Mouse (Mus musculus): ENCODE data around the gene Prr29.

GRCm38 (mm10) chr11:106373998-106374397 lies 8.7 kb downstream of the Prr29 start:
- TF ChIP-seq POLR2A (IDR thresholded peaks at IDR 0.05; ENCODE audit: control insufficient read depth in 1 of 2, insufficient read depth in 1 of 2, low read depth in 1 of 2, low read length in 2 of 2, poor library complexity in 1 of 2) (no peak), MEF2A (IDR thresholded peaks at IDR 0.05; ENCODE audit: extremely low read depth, insufficient replicate concordance, low read depth, low read length, poor library complexity, severe bottlenecking) (no peak), MAZ (IDR thresholded peaks at IDR 0.05; ENCODE audit: low read depth, low read length) (no peak), CTCF (IDR thresholded peaks at IDR 0.05 in 2 of 3, conservative IDR thresholded peaks at IDR 0.05 in 1 of 3; ENCODE audit: control insufficient read depth in 1 of 3, insufficient read depth in 1 of 3, low read depth in 2 of 3, low read length in 3 of 3, poor library complexity in 1 of 3, severe bottlenecking in 1 of 3) (no peak), HCFC1 (IDR thresholded peaks at IDR 0.05; ENCODE audit: low read depth, low read length) (no peak), KAT2A (conservative IDR thresholded peaks at IDR 0.05; ENCODE audit: low read depth, low read length) (no peak), ETS1 (IDR thresholded peaks at IDR 0.05; ENCODE audit: low read depth, low read length) (no peak), UBTF (IDR thresholded peaks at IDR 0.05; ENCODE audit: borderline replicate concordance, insufficient read depth, low read depth, low read length) (no peak)

Data from MEL (cell line).